Mouse (Mus musculus) heart, embryonic 10.5 days (tissue): ENCODE measurements at regions not wholly inside any gene's neighbourhood (a gene's known extent, or its start where the extent isn't known, plus 50 kb on each side); places are given as distances from the start of the nearest gene placed in this dataset.

Source experiments
- DNase-seq: peaks from one replicate; pipeline ENCODE4 v3.0.0-alpha.2; 2017; ENCODE audit warnings: low spot score
- H3K27ac ChIP-seq: fragments of 300-500 bp; sonication (generic); 2 replicates; pipeline ENCODE4 v1.5.1; 2016; ENCODE audit warnings: mild to moderate bottlenecking
- H3K27me3 ChIP-seq: fragments of 300-500 bp; sonication (generic); 2 replicates; pipeline ENCODE4 v1.6.1; 2016; ENCODE audit warnings: mild to moderate bottlenecking; ENCODE audit not compliant: poor library complexity, insufficient read depth, severe bottlenecking
- H3K36me3 ChIP-seq: fragments of 300-500 bp; sonication (generic); 2 replicates; pipeline ENCODE4 v1.6.1; 2016; ENCODE audit warnings: mild to moderate bottlenecking, moderate library complexity
- H3K4me1 ChIP-seq: fragments of 300-500 bp; sonication (generic); 2 replicates; pipeline ENCODE4 v1.6.1; 2016; ENCODE audit warnings: mild to moderate bottlenecking
- H3K4me3 ChIP-seq: fragments of 300-500 bp; sonication (generic); 2 replicates; pipeline ENCODE4 v1.5.1; 2016; ENCODE audit warnings: mild to moderate bottlenecking, moderate library complexity
- H3K9me3 ChIP-seq: fragments of 300-500 bp; sonication (generic); 2 replicates; pipeline ENCODE4 v1.6.1; 2016; ENCODE audit warnings: mild to moderate bottlenecking, moderate library complexity
- WGBS: fragments of 180-500 bp; shearing (Covaris S2); methylation state at CpG from one replicate; pipeline ENCODE4 v1.1.7; 2016; 5-methylcytosine and 5-hydroxymethylcytosine counted together

- no peak overlapping the region for H3K4me3 ChIP-seq
- H3K27me3 ChIP-seq, result no peaks in the 10 kb centered on the region
- H3K27ac ChIP-seq, result no peak overlapping the region
- no peaks in the 10 kb centered on the region for H3K4me1 ChIP-seq
- no peak for DNase-seq
- WGBS, result 83% methylated on average over 9 of the region's 9 CpGs
- H3K9me3 ChIP-seq, result no peaks in the 10 kb centered on the region
- no peaks in the 10 kb centered on the region for H3K36me3 ChIP-seq
Observed at GRCm38 (mm10) chr13:111356520-111357456, 102.0 kb downstream of the Actbl2 start.

GRCm38 (mm10) chr13:111361456-111361855 lies 106.6 kb downstream of the Actbl2 start:
- no peak for DNase-seq
- Histone ChIP-seq H3K27me3 (no peaks in the 10 kb centered on the region), H3K9me3 (peaks cover 4% of the 10 kb centered on the region; the same call in 1 of the 2 replicates), H3K27ac (no peak overlapping the region), H3K36me3 (no peaks in the 10 kb centered on the region), H3K4me1 (no peaks in the 10 kb centered on the region), H3K4me3 (no peak overlapping the region)
- WGBS, result 80% methylated on average over 4 of the region's 4 CpGs

GRCm38 (mm10) chr13:111363176-111363739 lies 108.4 kb downstream of the Actbl2 start:
- H3K36me3 ChIP-seq, result no peaks in the 10 kb centered on the region
- WGBS, result 57% methylated on average over 5 of the region's 5 CpGs
- H3K4me3 ChIP-seq, result no peak overlapping the region
- H3K27me3 ChIP-seq, result no peaks in the 10 kb centered on the region
- no peak for DNase-seq
- no peaks in the 10 kb centered on the region for H3K4me1 ChIP-seq
- H3K9me3 ChIP-seq, result peaks cover 4% of the 10 kb centered on the region; the same call in 1 of the 2 replicates
- H3K27ac ChIP-seq, result no peak overlapping the region

- H3K4me1 ChIP-seq, result no peaks in the 10 kb centered on the region
- H3K27me3 ChIP-seq, result no peaks in the 10 kb centered on the region
- DNase-seq, result no peak
- 87% methylated on average over 8 of the region's 8 CpGs for WGBS
- H3K27ac ChIP-seq, result no peak overlapping the region
- H3K36me3 ChIP-seq, result no peaks in the 10 kb centered on the region
- no peak overlapping the region for H3K4me3 ChIP-seq
- H3K9me3 ChIP-seq, result peaks cover 4% of the 10 kb centered on the region; the same call in 1 of the 2 replicates
Observed at GRCm38 (mm10) chr13:111366871-111367270, 112.1 kb downstream of the Actbl2 start.

- Histone ChIP-seq H3K36me3 (no peaks in the 10 kb centered on the region), H3K9me3 (peaks cover 4% of the 10 kb centered on the region; the same call in 1 of the 2 replicates), H3K4me1 (no peaks in the 10 kb centered on the region), H3K4me3 (no peak overlapping the region), H3K27ac (no peak overlapping the region), H3K27me3 (no peaks in the 10 kb centered on the region)
- no peak for DNase-seq
- WGBS, result 50% methylated on average over 3 of the region's 3 CpGs
Observed at GRCm38 (mm10) chr13:111367620-111368019, 112.8 kb downstream of the Actbl2 start.

GRCm38 (mm10) chr13:111369916-111370315 lies 115.1 kb downstream of the Actbl2 start:
- WGBS, result 72% methylated on average over 3 of the region's 3 CpGs
- H3K27me3 ChIP-seq, result no peaks in the 10 kb centered on the region
- no peak overlapping the region for H3K27ac ChIP-seq
- H3K4me3 ChIP-seq, result no peak overlapping the region
- H3K9me3 ChIP-seq, result peaks cover 4% of the 10 kb centered on the region; the same call in 1 of the 2 replicates
- H3K36me3 ChIP-seq, result no peaks in the 10 kb centered on the region
- no peak for DNase-seq
- no peaks in the 10 kb centered on the region for H3K4me1 ChIP-seq

GRCm38 (mm10) chr13:111373281-111373680 lies 116.6 kb downstream of the Gpbp1 start:
- Histone ChIP-seq H3K36me3 (no peaks in the 10 kb centered on the region), H3K27me3 (no peaks in the 10 kb centered on the region), H3K4me3 (no peak overlapping the region), H3K4me1 (no peaks in the 10 kb centered on the region), H3K27ac (no peak overlapping the region), H3K9me3 (no peaks in the 10 kb centered on the region)
- DNase-seq, result no peak
- 58% methylated on average over 6 of the region's 6 CpGs for WGBS

- Histone ChIP-seq H3K4me1 (no peaks in the 10 kb centered on the region), H3K27ac (no peak overlapping the region)
- WGBS, result 44% methylated on average over 1 of the region's 1 CpGs
Observed at GRCm38 (mm10) chr13:111373801-111374200, 116.1 kb downstream of the Gpbp1 start.

More at GRCm38 (mm10) chr13:111373801-111374200, 116.1 kb downstream of the Gpbp1 start:
- H3K9me3 ChIP-seq, result no peaks in the 10 kb centered on the region
- H3K36me3 ChIP-seq, result no peaks in the 10 kb centered on the region
- DNase-seq, result no peak
- H3K27me3 ChIP-seq, result no peaks in the 10 kb centered on the region
- no peak overlapping the region for H3K4me3 ChIP-seq
